Mouse (Mus musculus) left cerebral cortex, adult 8-10 months (tissue): ENCODE measurements around the gene Hdhd3. TPM values are rescaled to one million over a fixed set of nuclear protein-coding genes. Genes with fewer than 3 reads are reported as not detected.
A peak's percentile ranks its signal among the peaks of the same experiment; 100 is the strongest.

Experiments used
- DNase-seq, 2 experiments: peaks; one replicate each; pipeline ENCODE4 v3.0.0; 2022; ENCODE audit warnings: low spot score in 2 of 2
- total RNA-seq, 4 experiments: library from RNA; stranded (reverse); gene quantifications; 2 replicates each; pipeline ENCODE4 v1.2.4; 2022

Hdhd3 gene
- total RNA-seq, 4 experiments from 2014 or later, result 7.8 to 9.6 (median 9.5) TPM

DNA sequence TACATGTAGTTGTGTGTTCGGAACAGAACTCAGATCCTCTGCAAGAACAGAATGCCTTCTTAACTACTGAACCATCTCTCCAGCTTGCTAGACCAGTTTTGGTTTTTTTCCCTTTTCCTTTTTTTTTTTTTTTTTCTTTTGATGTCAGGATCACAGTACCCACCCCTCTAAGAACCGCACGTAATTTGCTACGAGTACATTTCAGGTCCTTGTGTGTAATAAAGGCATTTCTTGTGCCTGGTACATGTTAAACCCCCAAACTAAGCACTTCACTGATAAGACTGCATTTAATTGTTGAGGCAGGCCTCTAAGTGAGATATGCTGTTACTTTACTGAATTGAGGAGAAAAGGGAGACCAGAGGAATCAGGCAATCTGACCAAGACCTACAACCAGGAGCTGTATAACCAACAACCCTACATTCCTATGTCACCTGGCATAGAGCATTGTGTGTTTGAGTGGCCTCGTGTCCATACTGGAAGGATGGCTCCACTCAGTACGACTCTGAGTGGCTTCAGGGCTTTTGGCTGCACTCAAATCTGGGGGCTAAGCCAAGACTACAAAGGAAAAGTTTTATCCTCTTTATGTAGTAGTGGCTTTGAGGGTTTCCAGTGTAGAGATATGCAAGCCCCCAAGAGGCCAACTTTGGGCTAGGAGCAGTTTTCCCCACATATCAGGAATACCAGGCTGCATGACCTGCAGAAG is 25.6 kb downstream of the Hdhd3 start:
- no peak for DNase-seq

GRCm38 (mm10) chr4:62475793-62476192 is 27.5 kb downstream of the Hdhd3 start:
- no peak for DNase-seq

DNA sequence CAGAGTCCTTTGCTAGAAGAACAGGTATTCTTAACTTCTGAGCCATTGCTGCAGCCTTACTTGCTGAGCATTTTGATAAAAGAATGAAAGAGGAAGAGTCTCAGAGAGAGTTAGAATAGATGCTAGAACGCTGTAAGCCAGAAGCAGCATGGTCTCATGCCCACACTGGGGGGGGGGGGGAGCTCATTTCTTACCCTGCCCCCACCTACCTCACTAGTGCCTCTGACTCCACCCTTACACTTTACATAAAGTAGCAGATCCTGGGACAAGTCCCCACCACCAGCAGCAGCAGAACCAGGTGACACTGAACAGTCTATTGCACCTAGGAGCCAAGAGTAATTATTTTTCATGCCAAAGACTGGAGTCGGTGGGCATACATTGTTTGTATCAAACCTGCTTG is 28.1 kb downstream of the Hdhd3 start:
- no peak for DNase-seq

GRCm38 (mm10) chr4:62472071-62472470 is 31.2 kb downstream of the Hdhd3 start:
- DNase-seq, result peak in 1 of 2 experiments; percentile 47

DNA sequence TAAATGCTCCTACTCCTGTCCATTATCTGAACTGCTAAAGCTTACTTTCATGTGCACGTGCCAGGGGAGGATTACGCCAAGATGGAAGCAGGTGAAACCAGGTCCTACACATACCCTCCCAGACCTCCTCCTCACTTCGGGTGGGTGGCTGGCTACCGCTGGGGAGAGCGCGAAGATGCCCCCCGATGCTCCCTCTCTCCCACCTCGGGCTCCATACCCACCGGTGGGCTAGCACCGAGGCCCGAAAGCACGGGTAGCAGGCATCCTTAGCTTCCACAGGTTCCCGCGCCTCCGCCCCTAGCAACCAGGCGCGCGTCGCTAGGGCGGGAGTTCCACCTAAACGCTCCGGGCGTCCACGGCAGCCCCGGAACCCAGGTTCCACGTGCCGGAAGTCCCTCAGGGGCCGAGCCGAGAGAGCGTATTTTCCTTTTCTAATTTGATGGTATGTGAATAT is 32.6 kb downstream of the Hdhd3 start, which contains the start of gene Wdr31:
TSS of gene Wdr31 (minus strand) at position 299 of the 454 bp plus-strand sequence.
- DNase-seq, result peak; percentile 69 to 77

GRCm38 (mm10) chr4:62468158-62468557 is 35.1 kb downstream of the Hdhd3 start:
- DNase-seq, result no peak

DNA sequence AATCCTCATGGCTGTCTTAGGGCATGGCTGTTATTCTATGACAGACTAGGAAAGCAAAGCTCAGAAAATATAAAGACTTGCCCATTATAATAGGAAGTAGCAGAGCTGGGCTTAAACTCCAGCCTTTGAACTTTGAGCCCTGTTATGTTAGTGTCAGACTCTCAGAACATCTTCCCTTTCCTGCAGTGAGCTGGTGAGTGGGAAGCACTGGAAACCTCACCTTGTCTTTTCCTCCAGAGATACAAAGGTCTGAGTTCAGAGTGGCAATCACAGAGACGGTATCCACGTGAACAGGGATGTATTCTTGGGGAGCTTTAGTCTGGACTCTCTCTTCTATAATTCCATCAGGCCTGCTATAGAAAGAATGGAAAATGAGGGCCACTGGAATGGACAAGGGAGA is 40.1 kb downstream of the Hdhd3 start:
- no peak for DNase-seq

DNA sequence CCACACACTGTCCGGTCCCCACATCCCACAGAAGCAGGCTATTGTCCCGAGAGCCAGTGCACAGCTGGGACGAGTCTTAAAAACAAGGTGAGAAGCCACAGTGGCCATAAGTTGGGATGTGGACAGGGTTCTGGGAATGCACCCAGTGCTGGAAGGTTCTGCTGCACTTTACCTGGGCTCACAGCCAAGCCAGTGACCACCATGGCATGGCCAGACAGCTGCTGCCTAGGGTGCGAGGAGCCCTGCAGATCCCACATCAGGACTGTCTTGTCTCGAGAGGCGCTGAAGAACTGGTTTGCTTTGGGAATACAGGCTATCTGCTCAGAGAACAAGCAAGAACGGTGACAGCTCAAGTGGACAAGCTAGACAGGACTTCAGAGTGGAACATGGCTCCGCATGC is 42.9 kb downstream of the Hdhd3 start:
- DNase-seq, result no peak

GRCm38 (mm10) chr4:62459081-62459480 is 44.2 kb downstream of the Hdhd3 start:
- peak in 1 of 2 experiments; percentile 66 for DNase-seq

- DNase-seq, result peak in 1 of 2 experiments; percentile 20
These were observed 48.3 kb downstream of the Hdhd3 start for GRCm38 (mm10) chr4:62454995-62455394.

Other genes with a start within 250 kb of the Hdhd3 start
- gene Slc31a2, start 240.9 kb downstream of the Hdhd3 start, total RNA-seq, result 10 to 100 TPM in 1 of 4 experiments, 1 to 10 TPM in 3; 7.9 to 11.2 (median 9.4) TPM
- gene Fkbp15, start 142.9 kb downstream of the Hdhd3 start, total RNA-seq, result 10 to 100 TPM; 34.7 to 40.4 (median 38.3) TPM
- 10 to 100 TPM; 12.1 to 13.9 (median 13.0) TPM for gene Slc31a1, start 142.7 kb downstream of the Hdhd3 start, total RNA-seq
- 10 to 100 TPM; 47.8 to 58.0 (median 54.3) TPM for gene Cdc26, start 94.8 kb downstream of the Hdhd3 start, total RNA-seq
- 10 to 100 TPM; 11.4 to 13.8 (median 12.6) TPM for gene Prpf4, start 94.7 kb downstream of the Hdhd3 start, total RNA-seq
- gene Rnf183, start 68.2 kb downstream of the Hdhd3 start, total RNA-seq, result not detected
- gene Wdr31, start 32.6 kb downstream of the Hdhd3 start, total RNA-seq, result 10 to 100 TPM in 2 of 4 experiments, 1 to 10 TPM in 2; 9.1 to 11.4 (median 10.6) TPM
- under 1 TPM in 3 of 4 experiments, not detected in 1; 0.32 to 0.61 (median 0.41) TPM for gene Bspry, start 23.4 kb downstream of the Hdhd3 start, total RNA-seq
- 10 to 100 TPM; 35.5 to 39.6 (median 36.9) TPM for gene Alad, start 16.5 kb upstream of the Hdhd3 start, total RNA-seq
- gene Pole3, start 21.6 kb upstream of the Hdhd3 start, total RNA-seq, result 10 to 100 TPM; 27.6 to 29.5 (median 28.3) TPM
- under 1 TPM; 0.35 to 0.73 (median 0.44) TPM for gene 4933430I17Rik, start 21.9 kb upstream of the Hdhd3 start, total RNA-seq
- gene Rgs3, start 56.4 kb upstream of the Hdhd3 start, total RNA-seq, result 10 to 100 TPM; 30.4 to 34.1 (median 32.8) TPM